In the genomic region with DNA sequence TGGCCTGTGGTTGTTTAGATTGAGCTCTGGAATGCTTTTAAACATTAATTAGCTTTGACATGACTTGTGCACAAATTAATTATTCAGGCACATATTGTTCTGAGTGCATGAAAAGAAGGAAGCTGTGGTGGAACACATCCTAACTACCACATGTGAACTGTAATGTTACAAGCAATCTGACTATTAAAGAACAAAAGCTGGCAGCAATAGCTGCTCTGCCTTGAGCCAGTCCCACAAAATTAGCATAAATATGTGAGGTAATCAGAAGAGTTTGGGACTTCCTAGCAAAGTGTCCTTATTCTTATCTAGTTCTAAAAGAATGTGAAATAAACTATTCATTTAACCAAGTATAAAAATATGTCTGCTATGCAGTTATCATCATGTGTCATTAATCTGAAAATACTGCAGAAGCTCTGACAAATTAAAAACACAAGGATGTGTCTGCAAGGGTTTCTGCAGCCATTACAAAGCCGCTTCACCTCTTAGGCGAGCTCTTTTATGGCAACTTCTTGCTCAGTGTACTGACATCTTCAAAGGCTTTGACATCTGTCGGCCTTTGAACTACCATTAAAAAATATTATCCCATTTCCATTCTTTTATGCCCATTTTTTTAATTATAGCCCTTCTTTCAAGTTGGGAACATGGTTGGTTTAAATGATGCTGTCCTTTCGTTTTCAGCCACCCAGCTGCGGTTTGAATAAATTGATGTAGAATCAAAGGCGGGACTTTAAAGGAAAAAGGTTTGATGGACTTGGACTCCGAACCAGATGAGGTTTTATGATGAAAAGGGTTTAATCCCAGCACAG, we compare ENCODE assay signal across 12 mouse cellular contexts.
DNase-seq lines count a peak whose midpoint lies in the region; ATAC-seq and TF ChIP-seq lines count a peak whose summit lies in the region.
"Had no signal": no experiment of that assay in that cellular context is flagged by ENCODE, and none has a peak within 500 bp of the region (broad histone marks: within the 10 kb centered on the region; RNA-seq: fewer than 3 reads in every experiment).

No protein-coding gene starts in this region.

- peak overlapping the region; percentile 22 for H3K4me3 ChIP-seq in layer of hippocampus, adult 2 months
- no peak overlapping the region for H3K4me3 ChIP-seq in embryonic facial prominence, embryonic 14.5 days (ENCODE audit: low read depth, low read length)
- H3K4me3 ChIP-seq in hindbrain, embryonic 15.5 days, result no peak overlapping the region
- H3K4me3 ChIP-seq in midbrain, postnatal 0 days (ENCODE audit: low read depth, low read length), result no peak overlapping the region
- no peak overlapping the region for H3K4me3 ChIP-seq in liver, embryonic 12.5 days
- H3K4me3 ChIP-seq: liver, embryonic 13.5 days had no signal

- no peaks in the 10 kb centered on the region for H3K27me3 ChIP-seq in embryonic facial prominence, embryonic 14.5 days (replicated peaks; ENCODE audit: control insufficient read depth, insufficient read depth, low read length)
- no peaks in the 10 kb centered on the region for H3K27me3 ChIP-seq in hindbrain, embryonic 15.5 days
- H3K27me3 ChIP-seq in midbrain, postnatal 0 days (ENCODE audit: insufficient read depth, low read length), result no peaks in the 10 kb centered on the region
- H3K27me3 ChIP-seq in liver, embryonic 12.5 days (replicated peaks), result no peaks in the 10 kb centered on the region
- H3K27me3 ChIP-seq: CH12.LX; liver, embryonic 13.5 days had no signal

- DNase-seq in layer of hippocampus, adult 2 months (ENCODE audit: low spot score in 2 of 2), result no peak
- no peak for DNase-seq in layer of hippocampus, postnatal 10 days (ENCODE audit: low spot score in 2 of 2)
- DNase-seq in embryonic facial prominence, embryonic 14.5 days (ENCODE audit: low spot score), result peak; percentile 61
- DNase-seq in midbrain, postnatal 0 days (ENCODE audit: low spot score), result no peak
- DNase-seq in layer of hippocampus, adult 8-10 months (ENCODE audit: low spot score in 2 of 2), result no peak
- DNase-seq in cerebellum, postnatal 10 days, result no peak
- DNase-seq: cerebellum, adult 2 months; kidney, adult 11 months; liver, embryonic 13.5 days had no signal

- H3K4me2 ChIP-seq in embryonic facial prominence, embryonic 14.5 days (ENCODE audit: low read depth, low read length), result no peak overlapping the region
- H3K4me2 ChIP-seq in hindbrain, embryonic 15.5 days, result no peak overlapping the region
- H3K4me2 ChIP-seq in midbrain, postnatal 0 days (ENCODE audit: low read depth, low read length, poor library complexity, severe bottlenecking), result peak overlapping the region; percentile 22
- no peak overlapping the region for H3K4me2 ChIP-seq in liver, embryonic 12.5 days
- H3K4me2 ChIP-seq: liver, embryonic 13.5 days had no signal

- H3K9me3 ChIP-seq in embryonic facial prominence, embryonic 14.5 days (ENCODE audit: control insufficient read depth, low read length), result peaks cover 1% of the 10 kb centered on the region; the same call in 1 of the 2 replicates
- H3K9me3 ChIP-seq in hindbrain, embryonic 15.5 days, result no peaks in the 10 kb centered on the region
- no peaks in the 10 kb centered on the region for H3K9me3 ChIP-seq in midbrain, postnatal 0 days (ENCODE audit: low read length)
- no peaks in the 10 kb centered on the region for H3K9me3 ChIP-seq in liver, embryonic 12.5 days (replicated peaks)
- H3K9me3 ChIP-seq: liver, embryonic 13.5 days had no signal

- no peaks in the 10 kb centered on the region for H3K36me3 ChIP-seq in embryonic facial prominence, embryonic 14.5 days (ENCODE audit: control insufficient read depth, insufficient read depth, low read length)
- no peaks in the 10 kb centered on the region for H3K36me3 ChIP-seq in hindbrain, embryonic 15.5 days
- H3K36me3 ChIP-seq in midbrain, postnatal 0 days (ENCODE audit: insufficient read depth, low read length), result no peaks in the 10 kb centered on the region
- no peaks in the 10 kb centered on the region for H3K36me3 ChIP-seq in liver, embryonic 12.5 days
- H3K36me3 ChIP-seq: liver, embryonic 13.5 days had no signal

- WGBS in embryonic facial prominence, embryonic 14.5 days, result 45% methylated on average over 7 of the region's 7 CpGs
- WGBS in hindbrain, embryonic 15.5 days, result 76% methylated on average over 7 of the region's 7 CpGs
- 18% methylated on average over 7 of the region's 7 CpGs for WGBS in midbrain, postnatal 0 days
- WGBS in liver, embryonic 12.5 days (ENCODE audit: insufficient replicate concordance), result 68% methylated on average over 7 of the region's 7 CpGs

- TF ChIP-seq CTCF in layer of hippocampus, adult 2 months (conservative IDR thresholded peaks at IDR 0.05), result no peak
- no peak for TF ChIP-seq CTCF in midbrain, postnatal 0 days (IDR thresholded peaks at IDR 0.05)

- ATAC-seq in embryonic facial prominence, embryonic 14.5 days (ENCODE audit: low read depth), result no peak
- ATAC-seq in hindbrain, embryonic 15.5 days (ENCODE audit: low FRiP score, low read depth), result no peak
- no peak for ATAC-seq in midbrain, postnatal 0 days (ENCODE audit: low FRiP score)
- ATAC-seq in liver, embryonic 12.5 days, result no peak

- H3K9ac ChIP-seq in embryonic facial prominence, embryonic 14.5 days (ENCODE audit: low read depth, low read length), result no peak overlapping the region
- H3K9ac ChIP-seq in hindbrain, embryonic 15.5 days, result no peak overlapping the region
- H3K9ac ChIP-seq in midbrain, postnatal 0 days (replicated peaks; ENCODE audit: low read length, poor library complexity, severe bottlenecking), result no peak overlapping the region
- no peak overlapping the region for H3K9ac ChIP-seq in liver, embryonic 12.5 days
- H3K9ac ChIP-seq: liver, embryonic 13.5 days had no signal

- H3K27ac ChIP-seq in layer of hippocampus, adult 2 months, result peak overlapping the region; percentile 28; the same call in 1 of the 2 replicates
- H3K27ac ChIP-seq in embryonic facial prominence, embryonic 14.5 days (replicated peaks; ENCODE audit: low read depth, low read length), result peak overlapping the region; percentile 48; the same call in 1 of the 2 replicates
- peak overlapping the region; percentile 35 for H3K27ac ChIP-seq in hindbrain, embryonic 15.5 days (replicated peaks)
- H3K27ac ChIP-seq in midbrain, postnatal 0 days (ENCODE audit: low read depth, low read length), result peak overlapping the region; percentile 34
- H3K27ac ChIP-seq in liver, embryonic 12.5 days, result no peak overlapping the region
- H3K27ac ChIP-seq: liver, embryonic 13.5 days had no signal

- peaks cover 10% of the 10 kb centered on the region; the same call in 1 of the 2 replicates for H3K4me1 ChIP-seq in embryonic facial prominence, embryonic 14.5 days (ENCODE audit: control insufficient read depth, insufficient read depth, low read length)
- no peaks in the 10 kb centered on the region; the same call in 1 of the 2 replicates for H3K4me1 ChIP-seq in hindbrain, embryonic 15.5 days (replicated peaks)
- no peaks in the 10 kb centered on the region; the same call in 1 of the 2 replicates for H3K4me1 ChIP-seq in midbrain, postnatal 0 days (ENCODE audit: insufficient read depth, low read length)
- no peaks in the 10 kb centered on the region for H3K4me1 ChIP-seq in liver, embryonic 12.5 days
- H3K4me1 ChIP-seq: liver, embryonic 13.5 days had no signal
